Mouse (Mus musculus): ENCODE measurements around the gene Gm20481.

DNA sequence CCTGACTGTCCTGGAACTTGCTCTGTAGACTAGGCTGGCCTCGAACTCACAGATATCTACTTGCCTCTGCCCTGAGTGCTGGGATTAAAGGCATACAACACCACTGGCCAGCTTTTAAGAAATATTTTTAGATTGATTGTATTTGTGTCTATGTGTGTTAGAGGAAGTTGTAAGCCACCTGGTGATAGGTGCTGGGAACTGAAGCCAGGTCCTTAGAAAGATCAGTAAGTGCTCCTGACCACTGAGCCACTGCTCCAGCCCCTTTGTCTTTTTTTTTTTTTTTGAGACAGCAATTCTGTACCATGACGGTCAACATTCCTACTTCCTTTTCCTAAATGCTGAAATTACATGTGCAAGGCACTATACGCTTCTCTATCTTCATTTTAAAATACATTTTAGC is 16.5 kb upstream of the Gm20481 start:
- TF ChIP-seq POLR2A (IDR thresholded peaks at IDR 0.05; ENCODE audit: low read depth, low read length) (no peak), CTCF (IDR thresholded peaks at IDR 0.05; ENCODE audit: extremely low read depth, insufficient read length, insufficient replicate concordance, low read depth, low read length) (no peak)

All from small intestine, adult 2 months (tissue).